Mouse (Mus musculus) lung, postnatal 36 days (tissue): Measurements from ENCODE around the gene Catip.
"Not testable (repeated sequence)": the region's sequence is repeated elsewhere in the genome, so short reads cannot be mapped to it uniquely, and the experiment has no call there.

Experiments
- DNase-seq: peaks from one replicate; pipeline ENCODE4 v3.0.0; 2022; ENCODE audit warnings: mixed read lengths

Catip gene

GRCm38 (mm10) chr1:74361812-74362211 is at the start of gene Catip:
Gene Catip (plus strand): TSS chr1:74362108.
- DNase-seq: peak; percentile 93

GRCm38 (mm10) chr1:74313049-74313692 is 48.7 kb upstream of the Catip start:
- DNase-seq: peak; percentile 96

- DNase-seq: no peak
Measured at GRCm38 (mm10) chr1:74314796-74315195, 47.1 kb upstream of the Catip start.

GRCm38 (mm10) chr1:74316114-74316827 is 45.6 kb upstream of the Catip start:
- no peak for DNase-seq

GRCm38 (mm10) chr1:74318711-74319110 is 43.2 kb upstream of the Catip start:
- no peak for DNase-seq

- no peak for DNase-seq
Measured at GRCm38 (mm10) chr1:74321396-74321795, 40.5 kb upstream of the Catip start.

- DNase-seq: not testable (repeated sequence)
Measured at GRCm38 (mm10) chr1:74326916-74327315, 35.0 kb upstream of the Catip start.

- peak; percentile 46 for DNase-seq
Measured at GRCm38 (mm10) chr1:74329899-74330431, 31.9 kb upstream of the Catip start.

GRCm38 (mm10) chr1:74331046-74331681 is 30.7 kb upstream of the Catip start:
- DNase-seq: peak; percentile 51

GRCm38 (mm10) chr1:74332241-74332763 is 29.6 kb upstream of the Catip start:
- DNase-seq: peak; percentile 97

- no peak for DNase-seq
Measured at GRCm38 (mm10) chr1:74332930-74333329, 29.0 kb upstream of the Catip start.

- no peak for DNase-seq
Measured at GRCm38 (mm10) chr1:74334607-74335006, 27.3 kb upstream of the Catip start.

- DNase-seq: no peak
Measured at GRCm38 (mm10) chr1:74335033-74335432, 26.9 kb upstream of the Catip start.

- no peak for DNase-seq
Measured at GRCm38 (mm10) chr1:74335436-74336170, 26.3 kb upstream of the Catip start.

- DNase-seq: no peak
Measured at GRCm38 (mm10) chr1:74337241-74337771, 24.6 kb upstream of the Catip start.

- DNase-seq: no peak
Measured at GRCm38 (mm10) chr1:74338013-74338412, 23.9 kb upstream of the Catip start.

- no peak for DNase-seq
Measured at GRCm38 (mm10) chr1:74338626-74339025, 23.3 kb upstream of the Catip start.

- DNase-seq: no peak
Measured at GRCm38 (mm10) chr1:74339917-74340316, 22.0 kb upstream of the Catip start.

- DNase-seq: peak; percentile 52
Measured at GRCm38 (mm10) chr1:74340361-74340764, 21.5 kb upstream of the Catip start.

- not testable (repeated sequence) for DNase-seq
Measured at GRCm38 (mm10) chr1:74340992-74341391, 20.9 kb upstream of the Catip start.

- DNase-seq: no peak
Measured at GRCm38 (mm10) chr1:74341898-74342297, 20.0 kb upstream of the Catip start.

- no peak for DNase-seq
Measured at GRCm38 (mm10) chr1:74342308-74342707, 19.6 kb upstream of the Catip start.
